Mouse (Mus musculus) limb, embryonic 14.5 days (tissue): ENCODE measurements at regions not wholly inside any gene's neighbourhood (a gene's known extent, or its start where the extent isn't known, plus 50 kb on each side); places are given as distances from the start of the nearest gene placed in this dataset.

Experiments
- ATAC-seq: fragments of 200-750 bp; cut with Nextera tagmentation; 2 replicates; pipeline ENCODE4 v1.8.0; 2017; ENCODE audit warnings: low read depth, moderate number of reproducible peaks, moderate TSS enrichment; ENCODE audit not compliant: low FRiP score
- DNase-seq: peaks from one replicate; pipeline ENCODE4 v3.0.0-alpha.2; 2015; ENCODE audit warnings: low spot score
- H3K27ac ChIP-seq: fragments of 300-500 bp; sonication (generic); replicated peaks from 2 replicates; pipeline ENCODE4 v1.5.1; 2014; ENCODE audit warnings: low read depth, mild to moderate bottlenecking, low read length, moderate library complexity, mixed read lengths
- H3K27me3 ChIP-seq: fragments of 300-500 bp; sonication (generic); 2 replicates; pipeline ENCODE4 v1.6.1; 2014; ENCODE audit warnings: low read length, mixed read lengths; ENCODE audit not compliant: control insufficient read depth, insufficient read depth
- H3K36me3 ChIP-seq: fragments of 300-500 bp; sonication (generic); 2 replicates; pipeline ENCODE4 v1.6.1; 2014; ENCODE audit warnings: mild to moderate bottlenecking, low read length, moderate library complexity, mixed read lengths; ENCODE audit not compliant: control insufficient read depth, insufficient read depth
- H3K4me1 ChIP-seq: fragments of 300-500 bp; sonication (generic); 2 replicates; pipeline ENCODE4 v1.6.1; 2014; ENCODE audit warnings: antibody characterized with exemption, low read length, mixed read lengths; ENCODE audit not compliant: control insufficient read depth, insufficient read depth
- H3K4me2 ChIP-seq: fragments of 300-500 bp; sonication (generic); replicated peaks from 2 replicates; pipeline ENCODE4 v1.6.1; 2014; ENCODE audit warnings: low read depth, mild to moderate bottlenecking, low read length, moderate library complexity; ENCODE audit not compliant: severe bottlenecking
- H3K4me3 ChIP-seq: fragments of 300-500 bp; sonication (generic); replicated peaks from 2 replicates; pipeline ENCODE4 v1.5.1; 2014; ENCODE audit warnings: low read length
- H3K9ac ChIP-seq: fragments of 300-500 bp; sonication (generic); 2 replicates; pipeline ENCODE4 v1.6.1; 2014; ENCODE audit warnings: mild to moderate bottlenecking, low read depth, low read length, moderate library complexity; ENCODE audit not compliant: severe bottlenecking
- H3K9me3 ChIP-seq: fragments of 300-500 bp; sonication (generic); 2 replicates; pipeline ENCODE4 v1.6.1; 2016; ENCODE audit warnings: low read length; ENCODE audit not compliant: control insufficient read depth
- POLR2A ChIP-seq: fragments of 200-500 bp; IDR thresholded peaks from 2 replicates; pipeline ENCODE4 v1.8.0; 2012; ENCODE audit warnings: inconsistent platforms, mild to moderate bottlenecking, moderate library complexity, borderline replicate concordance; ENCODE audit not compliant: insufficient read depth, insufficient read length; ENCODE audit errors: extremely low read depth
- WGBS: fragments of 180-500 bp; shearing (Covaris S2); extraction: QIAGEN DNeasy Blood & Tissue Kit; methylation state at CpG from one replicate; pipeline ENCODE4 v1.1.7; 2014; 5-methylcytosine and 5-hydroxymethylcytosine counted together

GRCm38 (mm10) chr10:66102103-66102502, 993.8 kb upstream of the Jmjd1c start:
- Histone ChIP-seq H3K36me3 (no peaks in the 10 kb centered on the region), H3K27me3 (no peaks in the 10 kb centered on the region), H3K4me2 (no peak overlapping the region), H3K9ac (no peak overlapping the region), H3K9me3 (no peaks in the 10 kb centered on the region), H3K4me3 (no peak overlapping the region), H3K27ac (no peak overlapping the region), H3K4me1 (no peaks in the 10 kb centered on the region)
- no peak for ATAC-seq
- no peak for TF ChIP-seq POLR2A
- 91% methylated on average over 2 of the region's 2 CpGs for WGBS
- DNase-seq: no peak

GRCm38 (mm10) chr10:66131361-66131760, 964.6 kb upstream of the Jmjd1c start:
- no peaks in the 10 kb centered on the region for H3K4me1 ChIP-seq

GRCm38 (mm10) chr10:66132025-66132424, 963.9 kb upstream of the Jmjd1c start:
- 63% methylated on average over 4 of the region's 4 CpGs for WGBS
- H3K9me3 ChIP-seq: no peaks in the 10 kb centered on the region
- H3K27ac ChIP-seq: no peak overlapping the region
- H3K36me3 ChIP-seq: no peaks in the 10 kb centered on the region
- ATAC-seq (no peak), DNase-seq (no peak)
- H3K4me1 ChIP-seq: no peaks in the 10 kb centered on the region
- no peak overlapping the region for H3K4me2 ChIP-seq
- H3K9ac ChIP-seq: no peak overlapping the region
- no peak for TF ChIP-seq POLR2A
- H3K4me3 ChIP-seq: no peak overlapping the region
- no peaks in the 10 kb centered on the region for H3K27me3 ChIP-seq

More at GRCm38 (mm10) chr10:66131361-66131760, 964.6 kb upstream of the Jmjd1c start:
- no peak for TF ChIP-seq POLR2A
- ATAC-seq (no peak), DNase-seq (no peak)
- WGBS: 49% methylated on average over 3 of the region's 3 CpGs
- Histone ChIP-seq H3K9me3 (no peaks in the 10 kb centered on the region), H3K4me2 (no peak overlapping the region), H3K27me3 (no peaks in the 10 kb centered on the region), H3K27ac (no peak overlapping the region), H3K36me3 (no peaks in the 10 kb centered on the region), H3K4me3 (no peak overlapping the region), H3K9ac (no peak overlapping the region)

- Histone ChIP-seq H3K27ac (no peak overlapping the region), H3K27me3 (no peaks in the 10 kb centered on the region), H3K4me2 (no peak overlapping the region), H3K4me3 (no peak overlapping the region), H3K9me3 (no peaks in the 10 kb centered on the region), H3K9ac (no peak overlapping the region), H3K4me1 (no peaks in the 10 kb centered on the region), H3K36me3 (no peaks in the 10 kb centered on the region)
- ATAC-seq: no peak
- DNase-seq: no peak
- no peak for TF ChIP-seq POLR2A
- WGBS: 88% methylated on average over 1 of the region's 1 CpGs
Measured at GRCm38 (mm10) chr10:66142413-66142812, 953.5 kb upstream of the Jmjd1c start.

- Histone ChIP-seq H3K4me3 (no peak overlapping the region), H3K36me3 (no peaks in the 10 kb centered on the region), H3K27me3 (no peaks in the 10 kb centered on the region), H3K9ac (no peak overlapping the region), H3K4me2 (no peak overlapping the region), H3K9me3 (no peaks in the 10 kb centered on the region), H3K4me1 (no peaks in the 10 kb centered on the region), H3K27ac (no peak overlapping the region)
- DNase-seq: no peak
- no peak for TF ChIP-seq POLR2A
- ATAC-seq: no peak
Measured at GRCm38 (mm10) chr10:66142910-66143309, 953.0 kb upstream of the Jmjd1c start.

GRCm38 (mm10) chr10:66150966-66151365, 945.0 kb upstream of the Jmjd1c start:
- no peaks in the 10 kb centered on the region for H3K9me3 ChIP-seq
- H3K36me3 ChIP-seq: no peaks in the 10 kb centered on the region
- WGBS: 91% methylated on average over 2 of the region's 2 CpGs
- H3K4me2 ChIP-seq: no peak overlapping the region
- H3K4me1 ChIP-seq: no peaks in the 10 kb centered on the region
- no peak overlapping the region for H3K27ac ChIP-seq
- no peaks in the 10 kb centered on the region for H3K27me3 ChIP-seq
- TF ChIP-seq POLR2A: no peak
- H3K4me3 ChIP-seq: no peak overlapping the region
- DNase-seq (no peak), ATAC-seq (no peak)
- H3K9ac ChIP-seq: no peak overlapping the region
